Mouse (Mus musculus) testis, adult 2 months (tissue): Measurements from ENCODE around the gene Vwa3b.

ENCODE experiments used
- CTCF ChIP-seq: fragments of 200-500 bp; IDR thresholded peaks from 2 replicates; pipeline ENCODE4 v1.5.1; 2012; ENCODE audit warnings: low read depth, mild to moderate bottlenecking, inconsistent platforms, low read length, moderate library complexity; ENCODE audit not compliant: control insufficient read depth, insufficient read depth, insufficient replicate concordance
- POLR2A ChIP-seq: fragments of 200-500 bp; IDR thresholded peaks from 2 replicates; pipeline ENCODE4 v1.6.1; 2012; ENCODE audit warnings: low read depth, mild to moderate bottlenecking, inconsistent platforms, low read length, moderate library complexity; ENCODE audit not compliant: control insufficient read depth

GRCm38 (mm10) chr1:37101016-37101415 is 74.6 kb downstream of the Vwa3b start:
- TF ChIP-seq CTCF (no peak), POLR2A (no peak)
